Mouse (Mus musculus): ENCODE measurements around the gene Arel1. TPM values are rescaled to one million over a fixed set of nuclear protein-coding genes. Genes with fewer than 3 reads are reported as not detected.

Gene Arel1
- polyA plus RNA-seq, 1 experiment, result 9.9 TPM

DNA sequence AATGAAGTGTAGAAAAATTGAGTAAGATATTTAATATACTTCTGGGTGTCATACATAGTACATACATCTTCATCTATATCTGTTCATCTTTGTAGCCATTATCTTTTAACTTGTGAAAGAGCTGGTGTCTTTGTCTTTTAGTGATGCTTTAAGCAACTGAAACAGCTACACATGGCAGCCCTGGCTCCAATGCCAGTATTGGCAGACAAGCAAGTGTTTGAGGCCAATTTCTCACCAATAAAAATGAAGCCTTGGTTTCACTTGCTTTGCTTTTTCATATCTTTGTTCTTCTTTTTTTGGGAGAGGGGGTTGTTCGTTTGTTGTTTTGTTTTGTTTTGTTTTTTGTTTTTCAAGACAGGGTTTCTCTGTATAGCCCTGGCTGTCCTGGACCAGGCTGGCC lies 35.5 kb upstream of the Arel1 start:
- TF ChIP-seq MAX (IDR thresholded peaks at IDR 0.05), result no peak
- TF ChIP-seq CTCF (IDR thresholded peaks at IDR 0.05; ENCODE audit: control insufficient read depth, insufficient read depth, insufficient read length), result no peak
- no peak for TF ChIP-seq CEBPB (IDR thresholded peaks at IDR 0.05; ENCODE audit: low read depth)
- TF ChIP-seq MYOG (IDR thresholded peaks at IDR 0.05; ENCODE audit: control insufficient read depth, extremely low read depth, insufficient read length), result no peak
- TF ChIP-seq FOSL1 (IDR thresholded peaks at IDR 0.05; ENCODE audit: insufficient read depth, low read length, poor library complexity, severe bottlenecking), result no peak
- TF ChIP-seq USF1 (IDR thresholded peaks at IDR 0.05; ENCODE audit: low read depth), result no peak
- TF ChIP-seq MYOD1 (IDR thresholded peaks at IDR 0.05; ENCODE audit: control insufficient read depth, insufficient read length, low read depth), result no peak
- no peak overlapping the region for H3ac ChIP-seq (ENCODE audit: control insufficient read depth, insufficient read length, low read depth)
- no peak overlapping the region for H3K4me3 ChIP-seq (ENCODE audit: insufficient read depth, poor library complexity, severe bottlenecking)
- H3K79me3 ChIP-seq (ENCODE audit: low read depth), result peaks cover 92% of the 10 kb centered on the region
- H3K36me3 ChIP-seq (ENCODE audit: control insufficient read depth, insufficient read depth), result peaks cover 13% of the 10 kb centered on the region
- H3K79me2 ChIP-seq (ENCODE audit: control insufficient read depth, insufficient read depth), result peaks cover 100% of the 10 kb centered on the region
- H3K27me3 ChIP-seq (ENCODE audit: control insufficient read depth, insufficient read depth, insufficient read length), result no peaks in the 10 kb centered on the region

DNA sequence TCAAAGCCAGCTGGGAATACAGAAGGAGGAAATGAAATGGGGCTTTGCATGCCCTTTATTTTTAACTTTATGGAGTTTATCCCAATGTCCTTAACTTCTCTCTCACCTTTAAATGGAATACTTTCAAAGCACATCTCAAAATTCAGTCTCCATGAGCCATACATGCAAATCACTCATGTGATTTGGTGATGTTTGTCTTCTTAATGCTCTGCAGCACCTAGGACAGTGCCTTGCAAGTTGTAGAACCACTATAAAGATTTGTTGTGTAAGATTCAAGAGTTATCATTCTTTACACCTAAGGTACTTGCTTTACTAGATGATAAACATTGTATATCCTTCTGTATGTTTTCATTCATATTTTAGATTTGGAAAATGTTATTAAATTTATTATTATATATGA lies 28.4 kb upstream of the Arel1 start:
- Histone ChIP-seq H3K36me3 (ENCODE audit: control insufficient read depth, insufficient read depth) (peaks cover 7% of the 10 kb centered on the region), H3ac (ENCODE audit: control insufficient read depth, insufficient read length, low read depth) (no peak overlapping the region), H3K27me3 (ENCODE audit: control insufficient read depth, insufficient read depth, insufficient read length) (no peaks in the 10 kb centered on the region), H3K79me2 (ENCODE audit: control insufficient read depth, insufficient read depth) (peaks cover 79% of the 10 kb centered on the region), H3K4me3 (ENCODE audit: insufficient read depth, poor library complexity, severe bottlenecking) (no peak overlapping the region), H3K79me3 (ENCODE audit: low read depth) (peaks cover 71% of the 10 kb centered on the region)
- TF ChIP-seq USF1 (IDR thresholded peaks at IDR 0.05; ENCODE audit: low read depth), result no peak
- no peak for TF ChIP-seq MYOG (IDR thresholded peaks at IDR 0.05; ENCODE audit: control insufficient read depth, extremely low read depth, insufficient read length)
- TF ChIP-seq FOSL1 (IDR thresholded peaks at IDR 0.05; ENCODE audit: insufficient read depth, low read length, poor library complexity, severe bottlenecking), result no peak
- TF ChIP-seq CTCF (IDR thresholded peaks at IDR 0.05; ENCODE audit: control insufficient read depth, insufficient read depth, insufficient read length), result no peak
- TF ChIP-seq MAX (IDR thresholded peaks at IDR 0.05), result no peak
- TF ChIP-seq CEBPB (IDR thresholded peaks at IDR 0.05; ENCODE audit: low read depth), result no peak
- TF ChIP-seq MYOD1 (IDR thresholded peaks at IDR 0.05; ENCODE audit: control insufficient read depth, insufficient read length, low read depth), result no peak

- Histone ChIP-seq H3K79me2 (ENCODE audit: control insufficient read depth, insufficient read depth) (peaks cover 56% of the 10 kb centered on the region), H3K36me3 (ENCODE audit: control insufficient read depth, insufficient read depth) (peaks cover 6% of the 10 kb centered on the region), H3K4me3 (ENCODE audit: insufficient read depth, poor library complexity, severe bottlenecking) (peak overlapping the region; percentile 84), H3K79me3 (ENCODE audit: low read depth) (peaks cover 51% of the 10 kb centered on the region), H3K27me3 (ENCODE audit: control insufficient read depth, insufficient read depth, insufficient read length) (no peaks in the 10 kb centered on the region), H3ac (ENCODE audit: control insufficient read depth, insufficient read length, low read depth) (peak overlapping the region; percentile 91)
- TF ChIP-seq CEBPB (IDR thresholded peaks at IDR 0.05; ENCODE audit: low read depth) (no peak), CTCF (IDR thresholded peaks at IDR 0.05; ENCODE audit: control insufficient read depth, insufficient read depth, insufficient read length) (no peak), MAX (IDR thresholded peaks at IDR 0.05) (no peak), FOSL1 (IDR thresholded peaks at IDR 0.05; ENCODE audit: insufficient read depth, low read length, poor library complexity, severe bottlenecking) (no peak), MYOD1 (IDR thresholded peaks at IDR 0.05; ENCODE audit: control insufficient read depth, insufficient read length, low read depth) (no peak), MYOG (IDR thresholded peaks at IDR 0.05; ENCODE audit: control insufficient read depth, extremely low read depth, insufficient read length) (no peak), USF1 (IDR thresholded peaks at IDR 0.05; ENCODE audit: low read depth) (no peak)
Observed at GRCm38 (mm10) chr12:84996501-84997398, 26.1 kb upstream of the Arel1 start.

GRCm38 (mm10) chr12:84996083-84996496 lies 25.4 kb upstream of the Arel1 start, which contains the start of gene Ylpm1:
TSS of gene Ylpm1 (plus strand) at chr12:84996321.
- Histone ChIP-seq H3ac (ENCODE audit: control insufficient read depth, insufficient read length, low read depth) (peak within 1 kb of the TSS; percentile 91), H3K4me3 (ENCODE audit: insufficient read depth, poor library complexity, severe bottlenecking) (peak within 1 kb of the TSS; percentile 84), H3K27me3 (ENCODE audit: control insufficient read depth, insufficient read depth, insufficient read length) (no peaks in the 10 kb centered on the region), H3K79me3 (ENCODE audit: low read depth) (peaks cover 44% of the 10 kb centered on the region), H3K36me3 (ENCODE audit: control insufficient read depth, insufficient read depth) (peaks cover 6% of the 10 kb centered on the region), H3K79me2 (ENCODE audit: control insufficient read depth, insufficient read depth) (peaks cover 49% of the 10 kb centered on the region)
- TF ChIP-seq MYOG (IDR thresholded peaks at IDR 0.05; ENCODE audit: control insufficient read depth, extremely low read depth, insufficient read length) (no peak), CEBPB (IDR thresholded peaks at IDR 0.05; ENCODE audit: low read depth) (no peak), CTCF (IDR thresholded peaks at IDR 0.05; ENCODE audit: control insufficient read depth, insufficient read depth, insufficient read length) (peak; percentile 36), FOSL1 (IDR thresholded peaks at IDR 0.05; ENCODE audit: insufficient read depth, low read length, poor library complexity, severe bottlenecking) (no peak), MAX (IDR thresholded peaks at IDR 0.05) (peak; percentile 56)

DNA sequence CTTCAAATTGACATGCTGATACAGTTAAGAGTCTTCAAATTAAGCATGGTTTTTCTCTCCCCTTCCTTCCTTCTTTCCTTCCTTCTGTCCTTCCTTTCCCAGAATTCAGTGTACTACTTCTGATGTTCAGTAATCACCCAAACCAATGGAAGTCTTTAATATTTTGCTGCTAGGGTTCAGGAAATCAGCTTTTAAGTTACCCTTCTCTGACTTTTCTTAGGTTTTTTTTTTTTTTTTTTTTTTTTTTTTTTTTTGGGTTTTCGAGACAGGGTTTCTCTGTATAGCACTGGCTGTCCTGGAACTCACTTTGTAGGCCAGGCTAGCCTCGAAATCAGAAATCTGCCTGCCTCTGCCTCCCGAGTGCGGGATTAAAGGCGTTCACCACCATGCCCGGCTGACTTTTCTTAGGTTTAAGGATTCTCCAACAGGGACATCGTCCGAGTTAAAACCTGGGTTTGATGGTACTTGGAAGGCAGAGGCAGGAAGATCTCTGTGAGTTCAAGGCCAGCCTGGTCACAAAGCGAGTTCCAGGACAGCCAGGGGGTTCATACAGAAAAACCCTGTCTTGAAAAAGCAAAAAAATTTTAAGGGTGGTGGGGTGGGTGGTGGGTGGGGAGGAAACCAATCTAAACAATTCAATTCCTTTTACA lies 24.5 kb upstream of the Arel1 start:
- Histone ChIP-seq H3K27me3 (ENCODE audit: control insufficient read depth, insufficient read depth, insufficient read length) (no peaks in the 10 kb centered on the region), H3K4me3 (ENCODE audit: insufficient read depth, poor library complexity, severe bottlenecking) (no peak overlapping the region)
- TF ChIP-seq USF1 (IDR thresholded peaks at IDR 0.05; ENCODE audit: low read depth) (no peak), CTCF (IDR thresholded peaks at IDR 0.05; ENCODE audit: control insufficient read depth, insufficient read depth, insufficient read length) (no peak), MYOD1 (IDR thresholded peaks at IDR 0.05; ENCODE audit: control insufficient read depth, insufficient read length, low read depth) (no peak), MAX (IDR thresholded peaks at IDR 0.05) (no peak), MYOG (IDR thresholded peaks at IDR 0.05; ENCODE audit: control insufficient read depth, extremely low read depth, insufficient read length) (no peak), CEBPB (IDR thresholded peaks at IDR 0.05; ENCODE audit: low read depth) (no peak), FOSL1 (IDR thresholded peaks at IDR 0.05; ENCODE audit: insufficient read depth, low read length, poor library complexity, severe bottlenecking) (no peak)

More for the DNA sequence above, 24.5 kb upstream of the Arel1 start:
- Histone ChIP-seq H3K79me2 (ENCODE audit: control insufficient read depth, insufficient read depth) (peaks cover 41% of the 10 kb centered on the region), H3K79me3 (ENCODE audit: low read depth) (peaks cover 37% of the 10 kb centered on the region), H3ac (ENCODE audit: control insufficient read depth, insufficient read length, low read depth) (no peak overlapping the region), H3K36me3 (ENCODE audit: control insufficient read depth, insufficient read depth) (peaks cover 6% of the 10 kb centered on the region)

All from C2C12 (cell line).